Mouse (Mus musculus): ENCODE measurements at regions not wholly inside any gene's neighbourhood (a gene's known extent, or its start where the extent isn't known, plus 50 kb on each side); places are given as distances from the start of the nearest gene placed in this dataset.
"Not testable (repeated sequence)": the region's sequence is repeated elsewhere in the genome, so short reads cannot be mapped to it uniquely, and the experiment has no call there.

DNA sequence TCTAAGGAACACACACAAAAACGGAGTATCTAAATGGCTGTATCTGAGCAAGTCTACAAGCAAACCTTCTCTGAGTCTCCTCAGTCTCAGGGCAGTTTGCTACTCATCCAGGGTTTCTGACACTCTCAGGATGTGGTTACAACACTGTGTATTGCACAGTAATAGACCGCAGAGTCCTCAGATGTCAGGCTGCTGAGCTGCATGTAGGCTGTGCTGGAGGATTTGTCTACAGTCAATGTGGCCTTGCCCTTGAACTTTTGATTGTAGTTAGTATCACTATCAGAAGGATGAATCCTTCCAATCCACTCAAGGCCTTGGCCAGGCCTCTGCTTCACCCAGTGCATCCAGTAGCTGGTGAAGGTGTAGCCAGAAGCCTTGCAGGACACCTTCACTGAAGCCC lies 245.0 kb upstream of the Zfp386 start:
- not testable (repeated sequence) for TF ChIP-seq CTCF, EP300 (IDR thresholded peaks at IDR 0.05; ENCODE audit: low read depth)
